Mouse (Mus musculus) kidney, adult 2 months (tissue): ENCODE results near the gene Tspan31.

ENCODE experiments used
- CTCF ChIP-seq: fragments of 200-500 bp; conservative IDR thresholded peaks from 2 replicates; pipeline ENCODE4 v1.5.1; 2011; ENCODE audit warnings: low read depth, mild to moderate bottlenecking, control low read depth, low read length, moderate library complexity, mixed read lengths; ENCODE audit not compliant: insufficient read depth, insufficient read length
- POLR2A ChIP-seq: fragments of 200-500 bp; IDR thresholded peaks from one replicate; pipeline ENCODE4 v1.6.1; 2011; ENCODE audit warnings: low read depth, low read length, control low read depth

DNA sequence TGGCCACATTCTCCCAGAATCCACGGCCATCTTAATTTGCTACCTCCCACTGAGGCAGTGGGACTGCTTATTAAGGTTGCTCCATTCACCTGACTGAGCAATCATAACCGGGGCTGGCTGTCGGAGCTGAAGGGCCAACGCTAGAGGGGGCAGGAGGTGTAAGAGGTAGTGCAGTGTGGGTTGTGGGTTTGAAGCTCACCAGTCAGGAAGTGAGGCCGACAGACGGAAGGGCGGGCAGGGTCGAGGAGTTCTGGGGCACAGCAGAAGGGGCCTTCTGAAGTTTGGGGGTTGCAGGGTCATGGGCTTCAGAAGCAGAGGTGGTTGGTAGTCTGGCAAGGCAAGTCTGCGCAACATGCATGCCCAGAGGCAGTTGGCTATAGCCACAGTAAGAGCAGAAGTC is 5.0 kb upstream of the Tspan31 start, which contains the start of gene Agap2:
- TF ChIP-seq CTCF = no peak
- no peak for TF ChIP-seq POLR2A
